Mouse (Mus musculus): ENCODE results near the gene Fgl2.

Gene Fgl2

GRCm38 (mm10) chr5:21383392-21384251 is 11.2 kb downstream of the Fgl2 start:
- in situ Hi-C loops (cut with MboI; ENCODE audit: unreplicated experiment in 2 of 2) = no loop called here

GRCm38 (mm10) chr5:21384252-21384960 is 12.0 kb downstream of the Fgl2 start:
- in situ Hi-C loops (cut with MboI; ENCODE audit: unreplicated experiment in 2 of 2) = no loop called here

- in situ Hi-C loops (cut with MboI; ENCODE audit: unreplicated experiment in 2 of 2) = no loop called here
Measured at GRCm38 (mm10) chr5:21384976-21385375, 12.5 kb downstream of the Fgl2 start.

- in situ Hi-C loops (cut with MboI; ENCODE audit: unreplicated experiment in 2 of 2) = no loop called here
Measured at GRCm38 (mm10) chr5:21386432-21386831, 14.0 kb downstream of the Fgl2 start.

GRCm38 (mm10) chr5:21387340-21387739 is 14.9 kb downstream of the Fgl2 start:
- in situ Hi-C loops (cut with MboI; ENCODE audit: unreplicated experiment in 2 of 2) = no loop called here

- in situ Hi-C loops (cut with MboI; ENCODE audit: unreplicated experiment in 2 of 2) = no loop called here
Measured at GRCm38 (mm10) chr5:21388855-21389254, 16.4 kb downstream of the Fgl2 start.

GRCm38 (mm10) chr5:21391616-21392384 is 19.4 kb downstream of the Fgl2 start:
- in situ Hi-C loops (cut with MboI; ENCODE audit: unreplicated experiment in 2 of 2) = no loop called here

- in situ Hi-C loops (cut with MboI; ENCODE audit: unreplicated experiment in 2 of 2) = no loop called here
Measured at GRCm38 (mm10) chr5:21394562-21394961, 22.1 kb downstream of the Fgl2 start.

GRCm38 (mm10) chr5:21395205-21395840 is 22.9 kb downstream of the Fgl2 start:
- in situ Hi-C loops (cut with MboI; ENCODE audit: unreplicated experiment in 2 of 2) = no loop called here

- in situ Hi-C loops (cut with MboI; ENCODE audit: unreplicated experiment in 2 of 2) = loop anchor here in 1 of 2 experiments (5.0 to 10.0 kb wide), 2 partner anchors 79 to 476 kb away; no protein-coding TSS in a partner anchor
Measured at GRCm38 (mm10) chr5:21411261-21411666, 38.8 kb downstream of the Fgl2 start.

GRCm38 (mm10) chr5:21412056-21412455 is 39.6 kb downstream of the Fgl2 start:
- in situ Hi-C loops (cut with MboI; ENCODE audit: unreplicated experiment in 2 of 2) = loop anchor here in 1 of 2 experiments (5.0 to 10.0 kb wide), 2 partner anchors 80 to 477 kb away; no protein-coding TSS in a partner anchor

- in situ Hi-C loops (cut with MboI; ENCODE audit: unreplicated experiment in 2 of 2) = loop anchor here in 1 of 2 experiments (5.0 to 10.0 kb wide), 2 partner anchors 81 to 479 kb away; no protein-coding TSS in a partner anchor
Measured at GRCm38 (mm10) chr5:21413322-21413721, 40.9 kb downstream of the Fgl2 start.

- in situ Hi-C loops (cut with MboI; ENCODE audit: unreplicated experiment in 2 of 2) = loop anchor here in 1 of 2 experiments (5.0 to 10.0 kb wide), 2 partner anchors 82 to 479 kb away; no protein-coding TSS in a partner anchor
Measured at GRCm38 (mm10) chr5:21414116-21414820, 41.8 kb downstream of the Fgl2 start.

- in situ Hi-C loops (cut with MboI; ENCODE audit: unreplicated experiment in 2 of 2) = loop anchor here (5.0 to 10.0 kb wide), 4 partner anchors 86 to 484 kb away; partner anchors contain the start of gene Pmpcb (in 1 of the 2)
Measured at GRCm38 (mm10) chr5:21418613-21419012, 46.2 kb downstream of the Fgl2 start.

GRCm38 (mm10) chr5:21420609-21421008 is 48.2 kb downstream of the Fgl2 start:
- in situ Hi-C loops (cut with MboI; ENCODE audit: unreplicated experiment in 2 of 2) = loop anchor here (5.0 to 10.0 kb wide), 2 partner anchors 158 to 366 kb away; partner anchors contain the start of gene Ptpn12 (in 1 of the 2)

GRCm38 (mm10) chr5:21424614-21425602 is 52.5 kb downstream of the Fgl2 start, which contains the start of the genes Ccdc146 and Fam185a:
TSS of gene Ccdc146 (minus strand) at chr5:21424677.
TSS of gene Fam185a (plus strand) at chr5:21424958.
- in situ Hi-C loops (cut with MboI; ENCODE audit: unreplicated experiment in 2 of 2) = loop anchor here (5.0 to 25.0 kb wide), 6 partner anchors 162 to 1112 kb away; partner anchors contain the start of genes Pmpcb (in 1 of the 2) and Ptpn12 (in 1 of the 2)

- in situ Hi-C loops (cut with MboI; ENCODE audit: unreplicated experiment in 2 of 2) = loop anchor here (5.0 to 25.0 kb wide), 5 partner anchors 161 to 1111 kb away; partner anchors contain the start of genes Pmpcb (in 1 of the 2) and Ptpn12 (in 1 of the 2)
Measured at GRCm38 (mm10) chr5:21426666-21427065, 54.2 kb downstream of the Fgl2 start.
